Mouse (Mus musculus) hindbrain, embryonic 11.5 days (tissue): ENCODE measurements around the gene Scgb2b15. TPM values are rescaled to one million over a fixed set of nuclear protein-coding genes. Genes with fewer than 3 reads are reported as not detected.
"Not testable (repeated sequence)": the region's sequence is repeated elsewhere in the genome, so short reads cannot be mapped to it uniquely, and the experiment has no call there.

Experiments
- ATAC-seq: fragments of 200-750 bp; cut with Nextera tagmentation; 2 replicates; pipeline ENCODE4 v1.8.0; 2017; ENCODE audit warnings: mild to moderate bottlenecking, moderate TSS enrichment, moderate library complexity; ENCODE audit not compliant: low FRiP score
- DNase-seq: peaks from one replicate; pipeline ENCODE4 v3.0.0-alpha.2; 2015; ENCODE audit warnings: low spot score
- H3K27ac ChIP-seq: fragments of 300-500 bp; sonication (generic); 2 replicates; pipeline ENCODE4 v1.5.1; 2014; ENCODE audit warnings: mild to moderate bottlenecking, low read depth, low read length
- H3K27me3 ChIP-seq: fragments of 300-500 bp; sonication (generic); 2 replicates; pipeline ENCODE4 v1.6.1; 2014; ENCODE audit warnings: mild to moderate bottlenecking, low read length, moderate library complexity, mixed read lengths; ENCODE audit not compliant: control insufficient read depth, insufficient read depth
- H3K36me3 ChIP-seq: fragments of 300-500 bp; sonication (generic); 2 replicates; pipeline ENCODE4 v1.6.1; 2014; ENCODE audit warnings: mild to moderate bottlenecking, low read length, moderate library complexity, mixed read lengths; ENCODE audit not compliant: control insufficient read depth, insufficient read depth
- H3K4me1 ChIP-seq: fragments of 300-500 bp; sonication (generic); replicated peaks from 2 replicates; pipeline ENCODE4 v1.6.1; 2014; ENCODE audit warnings: low read length, mixed read lengths; ENCODE audit not compliant: control insufficient read depth, insufficient read depth
- H3K4me2 ChIP-seq: fragments of 300-500 bp; sonication (generic); replicated peaks from 2 replicates; pipeline ENCODE4 v1.6.1; 2014; ENCODE audit warnings: mild to moderate bottlenecking, low read depth, low read length
- H3K4me3 ChIP-seq: fragments of 300-500 bp; sonication (generic); 2 replicates; pipeline ENCODE4 v1.5.1; 2014; ENCODE audit warnings: low read depth, low read length
- H3K9ac ChIP-seq: fragments of 300-500 bp; sonication (generic); 2 replicates; pipeline ENCODE4 v1.6.1; 2014; ENCODE audit warnings: low read depth, low read length
- H3K9me3 ChIP-seq: fragments of 300-500 bp; sonication (generic); 2 replicates; pipeline ENCODE4 v1.6.1; 2016; ENCODE audit warnings: low read length; ENCODE audit not compliant: control insufficient read depth
- polyA plus RNA-seq: library from polyadenylated mRNA; unstranded; fragments of >200 nt; fragmentation: Nextera tagmentation; extraction: Ambion mirVana; gene quantifications from 2 replicates; pipeline ENCODE4 v1.2.1, GENCODE M21; 2014

Gene Scgb2b15
- polyA plus RNA-seq = not detected in 2 replicates

- not testable (repeated sequence) for H3K9ac ChIP-seq, H3K36me3 ChIP-seq, H3K4me2 ChIP-seq, H3K4me3 ChIP-seq, DNase-seq, H3K9me3 ChIP-seq, ATAC-seq, H3K27ac ChIP-seq, H3K4me1 ChIP-seq, H3K27me3 ChIP-seq
Observed at GRCm38 (mm10) chr7:32829562-32829961, at the start of gene Scgb2b15. TSS of gene Scgb2b15 (minus strand) at chr7:32829662.

GRCm38 (mm10) chr7:32836254-32836653 is 6.8 kb upstream of the Scgb2b15 start, which contains the start of gene Scgb1b15:
TSS of gene Scgb1b15 (plus strand) at chr7:32836554.
- H3K36me3 ChIP-seq, H3K4me1 ChIP-seq, H3K4me3 ChIP-seq, H3K4me2 ChIP-seq, ATAC-seq, H3K9ac ChIP-seq, H3K27ac ChIP-seq, DNase-seq, H3K27me3 ChIP-seq, H3K9me3 ChIP-seq: not testable (repeated sequence)

Other genes with a start within 250 kb of the Scgb2b15 start
- not detected in 2 replicates for gene Scgb1b15, start 6.9 kb upstream of the Scgb2b15 start, polyA plus RNA-seq
- gene Scgb2b17, start 226.9 kb upstream of the Scgb2b15 start, polyA plus RNA-seq = not detected in 2 replicates
- gene Scgb1b17, start 233.8 kb upstream of the Scgb2b15 start, polyA plus RNA-seq = not detected in 2 replicates